In the genomic region with DNA sequence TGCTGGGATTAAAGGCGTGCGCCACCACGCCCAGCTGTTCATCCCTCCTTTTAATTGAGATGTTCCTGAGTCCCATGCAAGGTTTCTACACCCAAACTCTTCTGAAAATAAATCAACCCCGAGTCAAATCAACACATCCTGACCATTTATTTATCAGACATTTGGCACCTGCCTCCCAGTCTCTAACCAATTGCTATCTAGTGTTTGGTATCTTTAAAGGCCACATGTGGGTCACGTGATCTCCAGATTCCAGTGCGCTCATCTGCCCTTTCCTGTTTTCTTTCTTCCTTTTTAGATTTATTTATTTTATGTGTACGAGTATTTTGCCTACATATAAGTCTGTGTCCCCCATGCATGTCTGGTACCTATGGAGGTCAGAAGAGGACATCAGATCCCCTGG, we compare ENCODE assay signal across 22 mouse cellular contexts. TPM values are rescaled to one million over a fixed set of nuclear protein-coding genes. Genes with fewer than 3 reads are reported as not detected.
DNase-seq lines count a peak whose midpoint lies in the region; ATAC-seq and TF ChIP-seq lines count a peak whose summit lies in the region.
"Had no signal": no experiment of that assay in that cellular context is flagged by ENCODE, and none has a peak within 500 bp of the region (broad histone marks: within the 10 kb centered on the region; RNA-seq: fewer than 3 reads in every experiment).

No protein-coding gene starts in this region.

- no peak for DNase-seq in ES-E14 (ENCODE audit: low read depth, low spot score)
- peak; percentile 75 for DNase-seq in c-Kit-negative CD71-positive TER-119-positive erythroid progenitor cells, embryonic 14.5 days (ENCODE audit: low read depth, low spot score)
- DNase-seq in liver, embryonic 14.5 days (ENCODE audit: low read depth in 3 of 3, low spot score in 3 of 3), result peak; percentile 71 to 83 (median 80)
- peak; percentile 34 to 65 for DNase-seq in spleen, postnatal 36 days (ENCODE audit: low spot score in 2 of 2)
- no peak for DNase-seq in urinary bladder, postnatal 14 days (ENCODE audit: low spot score)
- no peak for DNase-seq in cerebellum, postnatal 25 days
- DNase-seq in lung, postnatal 0 days (ENCODE audit: low spot score), result no peak
- DNase-seq: cerebellum, adult 9-11 months; gastrocnemius, postnatal 25 days; heart, postnatal 4 days; lung, adult 18-20 months; retina, postnatal 1 day; thymus, adult 18-20 months had no signal

- no peak overlapping the region; the same call in 1 of the 2 replicates for H3K9ac ChIP-seq in ES-E14 (ENCODE audit: insufficient read depth, low read depth, low read length, poor library complexity, severe bottlenecking)
- H3K9ac ChIP-seq in liver, embryonic 14.5 days (replicated peaks), result peak overlapping the region; percentile 19; the same call in 1 of the 2 replicates
- no peak overlapping the region for H3K9ac ChIP-seq in lung, postnatal 0 days (replicated peaks; ENCODE audit: low read depth)
- H3K9ac ChIP-seq: embryonic facial prominence, embryonic 13.5 days; heart, embryonic 15.5 days; hindbrain, embryonic 15.5 days had no signal

- no peaks in the 10 kb centered on the region for H3K36me3 ChIP-seq in ES-E14 (ENCODE audit: control insufficient read depth, insufficient read depth, low read length, poor library complexity, severe bottlenecking)
- H3K36me3 ChIP-seq in liver, embryonic 14.5 days (replicated peaks; ENCODE audit: control insufficient read depth, insufficient read depth, low read depth), result no peaks in the 10 kb centered on the region
- no peaks in the 10 kb centered on the region for H3K36me3 ChIP-seq in lung, postnatal 0 days (ENCODE audit: insufficient read depth, low read length)
- H3K36me3 ChIP-seq: embryonic facial prominence, embryonic 13.5 days; forebrain, embryonic 10.5 days; heart, embryonic 15.5 days; hindbrain, embryonic 15.5 days; limb, embryonic 10.5 days had no signal

- in situ Hi-C loops in ES-E14 (cut with MboI; ENCODE audit: low sequenced_read_pairs in 2 of 2, unreplicated experiment in 2 of 2), result no loop called here

- H3K27me3 ChIP-seq in liver, embryonic 14.5 days (ENCODE audit: control insufficient read depth, insufficient read depth, low read length), result peaks cover 4% of the 10 kb centered on the region; the same call in 1 of the 2 replicates
- no peaks in the 10 kb centered on the region for H3K27me3 ChIP-seq in lung, postnatal 0 days (replicated peaks; ENCODE audit: insufficient read depth, low read length)
- H3K27me3 ChIP-seq: hindbrain, embryonic 15.5 days had no signal

- H3K4me3 ChIP-seq in ES-E14 (ENCODE audit: insufficient read depth in 1 of 2, low read depth in 1 of 2, low read length in 2 of 2, poor library complexity in 1 of 2, severe bottlenecking in 1 of 2), result no peak overlapping the region
- no peak overlapping the region for H3K4me3 ChIP-seq in liver, embryonic 14.5 days (ENCODE audit: insufficient read depth in 1 of 2, low read depth in 2 of 2, low read length in 2 of 2)
- no peak overlapping the region for H3K4me3 ChIP-seq in lung, postnatal 0 days (ENCODE audit: low read depth, low read length)
- H3K4me3 ChIP-seq: embryonic facial prominence, embryonic 13.5 days; forebrain, embryonic 10.5 days; heart, embryonic 15.5 days; hindbrain, embryonic 15.5 days; limb, embryonic 10.5 days had no signal

- H3K27ac ChIP-seq in ES-E14 (ENCODE audit: insufficient read depth, low read depth, low read length, poor library complexity, severe bottlenecking), result peak overlapping the region; percentile 61; the same call in 1 of the 2 replicates
- peak overlapping the region; percentile 78 for H3K27ac ChIP-seq in liver, embryonic 14.5 days
- H3K27ac ChIP-seq in lung, postnatal 0 days (ENCODE audit: low read length), result no peak overlapping the region
- H3K27ac ChIP-seq: embryonic facial prominence, embryonic 13.5 days; forebrain, embryonic 10.5 days; heart, embryonic 15.5 days; hindbrain, embryonic 15.5 days; limb, embryonic 10.5 days had no signal

- peak; percentile 88 for TF ChIP-seq EP300 in liver, embryonic 14.5 days (IDR thresholded peaks at IDR 0.05; ENCODE audit: low read depth)
- TF ChIP-seq EP300 in lung, postnatal 0 days (IDR thresholded peaks at IDR 0.05), result no peak

- WGBS in liver, embryonic 14.5 days (ENCODE audit: insufficient replicate concordance), result 54% methylated on average over 7 of the region's 7 CpGs
- WGBS in lung, postnatal 0 days, result 79% methylated on average over 7 of the region's 7 CpGs

- TF ChIP-seq CTCF in liver, embryonic 14.5 days (IDR thresholded peaks at IDR 0.05; ENCODE audit: low read depth), result no peak
- TF ChIP-seq CTCF in lung, postnatal 0 days (IDR thresholded peaks at IDR 0.05), result no peak

- H3K4me1 ChIP-seq in ES-E14 (ENCODE audit: control insufficient read depth in 2 of 2, insufficient read depth in 2 of 2, low read length in 2 of 2, poor library complexity in 1 of 2), result peaks cover 3 to 14% of the 10 kb centered on the region in 2 experiments; a peak in 3 of 4 replicates
- H3K4me1 ChIP-seq in liver, embryonic 14.5 days (replicated peaks; ENCODE audit: control insufficient read depth in 2 of 2, insufficient read depth in 2 of 2, low read length in 1 of 2), result peaks cover 65 to 68% of the 10 kb centered on the region in 2 experiments
- H3K4me1 ChIP-seq in lung, postnatal 0 days (ENCODE audit: insufficient read depth, low read depth, low read length), result peaks cover 4% of the 10 kb centered on the region; the same call in 1 of the 2 replicates

- peak; percentile 35 for ATAC-seq in liver, embryonic 14.5 days (ENCODE audit: insufficient read depth)
- ATAC-seq in lung, postnatal 0 days, result no peak
- ATAC-seq: intestine, embryonic 16.5 days had no signal

- peak overlapping the region; percentile 36 for H3K4me2 ChIP-seq in liver, embryonic 14.5 days (ENCODE audit: low read depth)
- H3K4me2 ChIP-seq in lung, postnatal 0 days (replicated peaks; ENCODE audit: low read depth, low read length), result no peak overlapping the region
- H3K4me2 ChIP-seq: embryonic facial prominence, embryonic 13.5 days; heart, embryonic 15.5 days; hindbrain, embryonic 15.5 days; midbrain, embryonic 11.5 days had no signal

- no peaks in the 10 kb centered on the region for H3K9me3 ChIP-seq in ES-E14 (ENCODE audit: control insufficient read depth, insufficient read depth, low read depth, low read length)
- no peaks in the 10 kb centered on the region for H3K9me3 ChIP-seq in liver, embryonic 14.5 days (ENCODE audit: control insufficient read depth, low read length)
- H3K9me3 ChIP-seq in lung, postnatal 0 days (ENCODE audit: low read length), result no peaks in the 10 kb centered on the region
- H3K9me3 ChIP-seq: embryonic facial prominence, embryonic 13.5 days; forebrain, embryonic 10.5 days; heart, embryonic 15.5 days; hindbrain, embryonic 15.5 days; limb, embryonic 10.5 days had no signal

TF ChIP-seq in ES-E14, 5 proteins besides CTCF, POLR2A, EP300 and RAD21:
- TF ChIP-seq MAFK (IDR thresholded peaks at IDR 0.05; ENCODE audit: insufficient read depth, low read depth, low read length) (no peak), ZC3H11A (IDR thresholded peaks at IDR 0.05; ENCODE audit: borderline replicate concordance, low read depth, low read length) (no peak), CHD2 (IDR thresholded peaks at IDR 0.05; ENCODE audit: low read depth, low read length) (no peak)

RNA-seq across cellular contexts. Expression of a gene that starts 3.4 kb away (rescaled TPM):
- 652 and 719 TPM in 2 replicates for total RNA-seq in ES-E14 (2012; rRNA removed)
- 89.7 and 116 TPM in 2 replicates for polyA plus RNA-seq in liver, embryonic 14.5 days (2012; rRNA removed)
- polyA plus RNA-seq in liver, embryonic 14.5 days (2014; fragmentation: Nextera tagmentation; extraction: Ambion mirVana), result 198 and 207 TPM in 2 replicates
- 125 and 127 TPM in 2 replicates for polyA plus RNA-seq in lung, postnatal 0 days (2015; fragmentation: Nextera tagmentation; extraction: Ambion mirVana)

RNA-seq across cellular contexts. Expression of a gene that starts 42.7 kb away (rescaled TPM):
- total RNA-seq in ES-E14 (2012; rRNA removed), result 0.53 and 0.62 TPM in 2 replicates
- polyA plus RNA-seq in liver, embryonic 14.5 days (2012; rRNA removed), result 0.04 and 0.17 TPM in 2 replicates
- polyA plus RNA-seq in liver, embryonic 14.5 days (2014; fragmentation: Nextera tagmentation; extraction: Ambion mirVana), result 0.32 and 0.38 TPM in 2 replicates
- polyA plus RNA-seq in lung, postnatal 0 days (2015; fragmentation: Nextera tagmentation; extraction: Ambion mirVana), result 5.8 and 6.9 TPM in 2 replicates
- total RNA-seq: adrenal gland, adult 18-20 months; layer of hippocampus, postnatal 10 days had no signal

RNA-seq across cellular contexts. Expression of a gene that starts 46.2 kb away (rescaled TPM):
- 45.2 and 66.4 TPM in 2 replicates for total RNA-seq in ES-E14 (2012; rRNA removed)
- 3.7 and 3.9 TPM in 2 replicates for polyA plus RNA-seq in liver, embryonic 14.5 days (2012; rRNA removed)
- polyA plus RNA-seq in liver, embryonic 14.5 days (2014; fragmentation: Nextera tagmentation; extraction: Ambion mirVana), result 6.0 and 6.3 TPM in 2 replicates
- polyA plus RNA-seq in lung, postnatal 0 days (2015; fragmentation: Nextera tagmentation; extraction: Ambion mirVana), result 24.4 and 27.9 TPM in 2 replicates

Comparison
In these comparisons a context has a peak if more than half of its experiments do, and no peak if none do; other contexts are left out.
1. DNase-seq: peak in c-Kit-negative CD71-positive TER-119-positive erythroid progenitor cells, embryonic 14.5 days (single experiment), liver, embryonic 14.5 days (3 of 3) and spleen, postnatal 36 days (2 of 2); none in ES-E14 (single experiment), urinary bladder, postnatal 14 days (single experiment), cerebellum, postnatal 25 days (0 of 2) and lung, postnatal 0 days (single experiment).